Mouse (Mus musculus) gastrocnemius, postnatal 10 days (tissue): ENCODE measurements around the gene Sympk. TPM values are rescaled to one million over a fixed set of nuclear protein-coding genes. Genes with fewer than 3 reads are reported as not detected.
A peak's percentile ranks its signal among the peaks of the same experiment; 100 is the strongest.
"Not testable (repeated sequence)": the region's sequence is repeated elsewhere in the genome, so short reads cannot be mapped to it uniquely, and the experiment has no call there.

Source experiments
- DNase-seq: peaks from one replicate; pipeline ENCODE4 v3.0.0; 2021; ENCODE audit warnings: mixed read lengths
- total RNA-seq, 2 experiments: library from RNA; stranded (reverse); gene quantifications; 2 replicates each; pipeline ENCODE4 v1.2.3; 2021

Gene Sympk
- total RNA-seq, 2 experiments from 2014 or later, result 39.9 to 45.0 TPM

DNA sequence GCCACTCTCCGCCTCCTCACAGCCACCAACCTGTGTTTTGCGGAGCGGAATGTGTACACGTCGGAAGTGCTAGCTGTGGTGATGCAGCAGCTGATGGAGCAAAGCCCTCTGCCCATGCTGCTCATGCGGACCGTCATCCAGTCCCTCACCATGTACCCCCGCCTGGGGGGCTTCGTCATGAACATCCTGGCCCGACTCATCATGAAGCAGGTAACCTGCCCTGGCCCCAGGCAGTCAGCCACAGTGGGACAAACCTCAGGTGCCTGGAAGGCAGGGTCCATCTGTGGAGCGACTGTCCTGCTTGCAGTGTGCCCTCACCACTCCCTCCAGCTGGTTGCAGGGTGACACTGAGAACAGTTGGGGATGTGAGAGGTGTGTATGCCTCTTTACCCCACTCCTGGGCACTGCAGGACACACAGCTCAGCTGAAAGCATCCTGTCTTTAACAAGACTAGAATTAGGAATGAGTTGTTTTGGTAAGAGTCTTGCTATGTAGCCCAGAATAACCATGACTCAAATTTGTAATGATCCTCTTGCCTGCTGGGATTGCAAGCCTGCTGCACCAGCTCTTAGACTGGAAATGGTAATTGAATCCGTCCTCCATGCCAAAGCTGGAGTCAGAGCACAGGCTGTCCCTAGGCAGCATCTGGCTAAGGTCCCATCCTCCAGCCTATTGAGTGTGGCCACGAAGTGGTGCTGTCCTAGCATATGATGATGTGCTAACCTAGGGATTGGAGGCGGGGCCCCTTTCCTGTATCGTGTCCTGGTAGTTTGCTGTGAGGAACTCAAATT, 28.4 kb downstream of the Sympk start:
- no peak for DNase-seq

DNA sequence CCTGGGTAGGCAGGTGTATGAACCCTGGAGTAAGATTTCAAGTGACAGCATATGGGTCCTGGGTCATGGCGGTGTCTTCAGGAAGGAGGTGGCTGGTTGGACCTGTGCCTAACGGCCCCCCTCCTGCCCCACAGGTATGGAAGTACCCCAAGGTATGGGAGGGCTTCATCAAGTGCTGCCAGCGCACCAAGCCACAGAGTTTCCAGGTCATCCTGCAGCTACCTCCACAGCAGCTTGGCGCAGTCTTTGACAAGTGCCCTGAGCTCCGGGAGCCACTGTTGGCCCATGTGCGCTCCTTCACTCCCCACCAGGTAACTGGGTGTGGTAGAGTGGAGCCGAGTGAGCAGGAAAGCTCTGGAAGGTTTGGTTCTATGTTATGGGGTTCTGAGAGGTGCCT, 29.0 kb downstream of the Sympk start:
- DNase-seq, result no peak

- peak; percentile 66 for DNase-seq
Measured at GRCm38 (mm10) chr7:19054047-19054776, 30.0 kb downstream of the Sympk start, which contains the start of gene Rsph6a. Rsph6a (plus strand) TSS chr7:19054690.

GRCm38 (mm10) chr7:19054777-19055076, 30.6 kb downstream of the Sympk start:
- DNase-seq, result no peak

- no peak for DNase-seq
Measured at GRCm38 (mm10) chr7:19055108-19055507, 30.9 kb downstream of the Sympk start.

GRCm38 (mm10) chr7:19057405-19057804, 33.2 kb downstream of the Sympk start:
- DNase-seq, result no peak

GRCm38 (mm10) chr7:19065896-19066295, 41.7 kb downstream of the Sympk start:
- no peak for DNase-seq

DNA sequence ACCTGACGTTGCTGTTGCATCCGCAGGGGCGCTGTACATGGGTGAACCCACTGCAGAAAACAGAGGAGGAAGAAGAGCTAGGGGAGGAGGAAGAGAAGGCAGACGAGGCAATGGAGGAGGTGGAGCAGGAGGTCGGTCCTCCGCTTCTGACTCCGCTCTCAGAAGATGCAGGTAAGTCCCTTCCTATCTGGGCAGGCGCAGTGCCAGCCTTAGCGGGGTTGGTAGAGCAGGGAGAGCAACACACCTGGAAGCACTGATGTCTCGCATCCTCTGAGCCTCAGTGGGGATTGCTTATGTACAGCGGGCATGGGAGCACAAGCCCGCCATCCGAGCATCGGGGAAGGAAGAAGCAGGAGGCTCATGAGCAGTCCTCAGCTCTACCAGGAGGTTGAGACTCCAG, 42.9 kb downstream of the Sympk start:
- DNase-seq, result no peak

- DNase-seq, result no peak
Measured at GRCm38 (mm10) chr7:19067935-19068334, 43.8 kb downstream of the Sympk start.

- peak; percentile 77 for DNase-seq
Measured at GRCm38 (mm10) chr7:19068707-19069106, 44.5 kb downstream of the Sympk start.

DNA sequence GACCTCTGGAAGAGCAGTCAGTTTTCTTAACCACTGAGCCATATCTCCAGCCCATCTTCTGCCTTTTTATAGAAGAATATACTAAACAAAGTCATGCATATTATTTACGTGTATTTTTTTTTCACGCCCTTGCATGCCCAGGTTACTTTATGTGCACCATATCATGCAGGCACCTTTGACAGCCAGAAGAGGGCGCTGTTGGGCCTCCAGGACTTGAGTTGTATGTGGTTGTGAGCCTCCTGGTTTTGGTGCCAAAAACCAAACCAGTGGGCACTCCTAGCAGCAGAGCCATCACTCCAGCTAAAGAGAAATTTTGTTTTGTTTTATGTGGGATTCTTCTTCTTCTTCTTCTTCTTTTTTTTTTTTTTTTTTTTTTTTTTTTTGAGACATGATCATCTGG, 45.3 kb downstream of the Sympk start:
- no peak for DNase-seq

- DNase-seq, result not testable (repeated sequence)
Measured at GRCm38 (mm10) chr7:19071024-19071423, 46.8 kb downstream of the Sympk start.

DNA sequence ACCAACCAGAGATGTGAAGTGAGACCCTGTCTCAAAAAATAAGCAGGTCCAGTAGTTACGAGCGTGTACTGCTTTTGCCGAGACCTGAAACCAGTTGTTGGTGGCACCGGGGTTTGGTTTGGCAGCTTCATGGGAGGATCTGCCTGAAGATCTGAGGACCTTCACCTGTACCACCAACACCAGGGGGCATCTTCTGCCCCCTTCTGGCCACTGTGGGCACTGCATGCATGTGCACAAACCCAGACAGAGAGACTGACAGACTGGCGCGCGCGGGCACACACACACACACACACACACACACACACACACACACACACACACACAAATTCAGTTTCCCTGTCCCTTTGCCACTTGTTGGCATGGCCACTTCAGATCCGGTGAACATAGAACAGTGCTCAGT, 49.3 kb downstream of the Sympk start:
- DNase-seq, result no peak

DNA sequence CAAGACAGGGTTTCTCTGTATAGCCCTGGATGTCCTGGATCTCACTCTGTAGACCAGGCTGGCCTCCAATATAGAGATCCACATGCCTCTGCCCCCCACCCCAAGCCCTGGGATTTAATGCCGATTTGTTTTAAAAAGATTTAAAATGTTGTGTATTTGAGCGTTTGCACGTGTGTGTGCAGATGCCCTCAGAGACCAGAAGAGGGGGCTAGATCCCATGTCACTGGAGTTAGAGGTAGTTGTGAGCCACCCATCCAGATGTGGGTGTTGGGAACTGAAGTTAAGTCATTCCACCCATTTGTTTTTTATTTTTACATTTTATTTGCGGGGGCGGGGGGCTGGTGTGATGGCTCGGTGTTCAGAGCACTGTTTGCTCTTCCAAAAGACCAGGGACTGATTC, 50.3 kb downstream of the Sympk start:
- DNase-seq, result no peak

DNA sequence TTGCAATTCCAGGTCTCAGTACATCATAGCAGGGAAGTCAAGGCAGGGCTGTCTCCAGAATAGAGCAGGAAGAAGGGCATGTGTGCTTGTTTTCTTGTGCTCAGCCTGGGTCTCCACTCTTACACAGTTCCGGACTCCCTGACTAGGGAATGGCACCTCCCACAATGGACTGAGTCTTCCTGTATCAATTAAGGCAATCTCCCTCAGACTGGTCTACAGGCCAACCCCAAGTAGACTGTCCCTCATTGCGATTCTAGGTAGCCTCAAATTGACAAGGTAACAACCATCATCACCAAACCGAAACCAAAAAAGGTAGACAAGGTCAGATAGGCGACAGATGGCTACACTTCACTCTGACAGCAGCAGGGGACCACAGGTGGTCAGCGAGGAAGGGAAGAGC, 51.1 kb downstream of the Sympk start:
- no peak for DNase-seq

GRCm38 (mm10) chr7:19075723-19076585, 51.8 kb downstream of the Sympk start, which contains the start of gene Dmwd:
Dmwd (plus strand) TSS chr7:19076227.
- peak; percentile 87 for DNase-seq

DNA sequence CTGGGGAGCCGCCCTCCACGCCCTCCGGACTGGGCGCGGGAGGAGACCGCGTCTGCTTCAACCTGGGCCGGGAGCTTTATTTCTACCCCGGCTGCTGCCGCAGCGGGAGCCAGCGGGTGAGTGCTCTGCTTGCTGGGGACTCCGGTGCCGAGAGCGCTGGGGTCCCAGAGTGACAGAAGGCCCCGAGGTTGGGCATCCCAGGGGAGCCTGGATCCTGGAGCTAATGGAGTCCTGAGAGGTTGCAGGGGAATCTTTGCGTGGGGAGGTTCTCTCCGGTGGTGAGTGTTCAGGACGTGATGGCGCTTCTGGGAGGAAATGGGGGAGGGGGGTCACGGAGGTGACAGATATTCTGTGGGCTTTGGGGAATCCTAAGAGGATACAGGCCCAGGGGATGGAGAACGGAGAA, 52.4 kb downstream of the Sympk start:
- DNase-seq, result peak; percentile 26

DNA sequence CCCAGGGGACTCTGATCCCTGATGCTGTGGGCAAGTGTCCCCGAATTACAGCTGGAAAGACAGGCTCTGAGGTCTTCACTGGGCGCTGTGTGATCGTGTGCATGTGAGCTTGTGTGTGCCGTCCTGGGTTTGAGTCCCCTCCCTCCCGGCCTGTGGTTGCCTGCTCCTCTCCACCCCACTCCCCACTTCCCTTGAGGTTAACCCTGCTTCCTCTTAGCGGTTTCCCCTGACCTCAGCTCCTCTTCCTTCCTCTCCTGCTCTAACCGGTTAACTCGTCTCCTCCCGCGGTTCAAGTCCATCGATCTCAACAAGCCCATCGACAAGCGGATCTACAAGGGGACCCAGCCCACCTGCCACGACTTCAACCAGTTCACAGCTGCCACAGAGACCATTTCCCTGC, 53.6 kb downstream of the Sympk start:
- DNase-seq, result no peak

GRCm38 (mm10) chr7:19078732-19079131, 54.6 kb downstream of the Sympk start:
- DNase-seq, result no peak

- no peak for DNase-seq
Measured at GRCm38 (mm10) chr7:19080451-19080950, 56.3 kb downstream of the Sympk start.

DNA sequence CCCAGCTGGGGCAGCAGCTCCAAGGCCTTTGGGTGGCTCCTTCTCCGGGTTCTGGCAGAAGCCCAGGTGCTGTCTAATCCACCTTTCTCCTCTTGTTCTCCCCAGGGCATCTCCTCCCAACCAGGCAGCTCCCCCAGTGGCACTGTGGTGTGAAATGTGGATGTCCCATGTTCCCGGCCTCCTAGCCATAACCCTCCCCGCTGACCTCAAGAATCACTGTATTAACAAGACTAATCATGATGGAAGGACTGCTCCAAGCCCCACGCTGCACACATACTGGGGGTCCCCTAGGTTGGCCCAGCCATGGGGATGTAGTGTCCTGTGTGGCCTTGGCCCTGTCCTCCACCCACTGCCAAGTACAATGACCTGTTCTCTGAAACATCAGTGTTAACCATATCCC, 58.0 kb downstream of the Sympk start:
- DNase-seq, result no peak

- peak; percentile 76 for DNase-seq
Measured at GRCm38 (mm10) chr7:19083096-19083495, 58.9 kb downstream of the Sympk start.

- peak; percentile 62 for DNase-seq
Measured at GRCm38 (mm10) chr7:19083701-19084100, 59.5 kb downstream of the Sympk start, which contains the start of gene Dmpk. Dmpk (plus strand) TSS chr7:19083849.
